Mouse (Mus musculus): ENCODE results near the gene Lrp10. TPM values are rescaled to one million over a fixed set of nuclear protein-coding genes. Genes with fewer than 3 reads are reported as not detected.

The Lrp10 gene
- total RNA-seq, 1 experiment: 20.8 TPM

GRCm38 (mm10) chr14:54439610-54440009 is 24.3 kb upstream of the Lrp10 start:
- H3K27ac ChIP-seq (ENCODE audit: insufficient read depth, low read depth, low read length, poor library complexity, severe bottlenecking): no peak overlapping the region
- in situ Hi-C loops (cut with MboI; ENCODE audit: low sequenced_read_pairs in 2 of 2, unreplicated experiment in 2 of 2): no loop called here

GRCm38 (mm10) chr14:54440538-54440937 is 23.4 kb upstream of the Lrp10 start:
- Histone ChIP-seq H3K9ac (ENCODE audit: insufficient read depth, low read depth, low read length, poor library complexity, severe bottlenecking) (no peak overlapping the region), H3K36me3 (ENCODE audit: control insufficient read depth, insufficient read depth, low read length, poor library complexity, severe bottlenecking) (peaks cover 2% of the 10 kb centered on the region; the same call in 1 of the 2 replicates), H3K4me3 (ENCODE audit: insufficient read depth in 1 of 2, low read depth in 1 of 2, low read length in 2 of 2, poor library complexity in 1 of 2, severe bottlenecking in 1 of 2) (no peak overlapping the region), H3K4me1 (ENCODE audit: control insufficient read depth in 2 of 2, insufficient read depth in 2 of 2, low read length in 2 of 2, poor library complexity in 1 of 2) (peaks cover 9 to 29% of the 10 kb centered on the region in 2 experiments), H3K27ac (ENCODE audit: insufficient read depth, low read depth, low read length, poor library complexity, severe bottlenecking) (no peak overlapping the region), H3K9me3 (ENCODE audit: control insufficient read depth, insufficient read depth, low read depth, low read length) (no peaks in the 10 kb centered on the region)
- in situ Hi-C loops (cut with MboI; ENCODE audit: low sequenced_read_pairs in 2 of 2, unreplicated experiment in 2 of 2): no loop called here
- no peak for DNase-seq (ENCODE audit: low read depth, low spot score)
- TF ChIP-seq HCFC1 (IDR thresholded peaks at IDR 0.05; ENCODE audit: borderline replicate concordance, insufficient read depth, low read length) (no peak), ZNF384 (IDR thresholded peaks at IDR 0.05; ENCODE audit: low read depth, low read length) (no peak), CHD2 (IDR thresholded peaks at IDR 0.05; ENCODE audit: low read depth, low read length) (no peak), MAFK (IDR thresholded peaks at IDR 0.05; ENCODE audit: insufficient read depth, low read depth, low read length) (no peak), ZC3H11A (IDR thresholded peaks at IDR 0.05; ENCODE audit: borderline replicate concordance, low read depth, low read length) (no peak)

More at GRCm38 (mm10) chr14:54439610-54440009, 24.3 kb upstream of the Lrp10 start:
- Histone ChIP-seq H3K4me3 (ENCODE audit: insufficient read depth in 1 of 2, low read depth in 1 of 2, low read length in 2 of 2, poor library complexity in 1 of 2, severe bottlenecking in 1 of 2) (no peak overlapping the region), H3K36me3 (ENCODE audit: control insufficient read depth, insufficient read depth, low read length, poor library complexity, severe bottlenecking) (peaks cover 2% of the 10 kb centered on the region; the same call in 1 of the 2 replicates), H3K4me1 (ENCODE audit: control insufficient read depth in 2 of 2, insufficient read depth in 2 of 2, low read length in 2 of 2, poor library complexity in 1 of 2) (peaks cover 9 to 30% of the 10 kb centered on the region in 2 experiments), H3K9ac (ENCODE audit: insufficient read depth, low read depth, low read length, poor library complexity, severe bottlenecking) (no peak overlapping the region), H3K9me3 (ENCODE audit: control insufficient read depth, insufficient read depth, low read depth, low read length) (no peaks in the 10 kb centered on the region)
- TF ChIP-seq ZC3H11A (IDR thresholded peaks at IDR 0.05; ENCODE audit: borderline replicate concordance, low read depth, low read length): no peak
- no peak for TF ChIP-seq ZNF384 (IDR thresholded peaks at IDR 0.05; ENCODE audit: low read depth, low read length)
- DNase-seq (ENCODE audit: low read depth, low spot score): no peak

DNA sequence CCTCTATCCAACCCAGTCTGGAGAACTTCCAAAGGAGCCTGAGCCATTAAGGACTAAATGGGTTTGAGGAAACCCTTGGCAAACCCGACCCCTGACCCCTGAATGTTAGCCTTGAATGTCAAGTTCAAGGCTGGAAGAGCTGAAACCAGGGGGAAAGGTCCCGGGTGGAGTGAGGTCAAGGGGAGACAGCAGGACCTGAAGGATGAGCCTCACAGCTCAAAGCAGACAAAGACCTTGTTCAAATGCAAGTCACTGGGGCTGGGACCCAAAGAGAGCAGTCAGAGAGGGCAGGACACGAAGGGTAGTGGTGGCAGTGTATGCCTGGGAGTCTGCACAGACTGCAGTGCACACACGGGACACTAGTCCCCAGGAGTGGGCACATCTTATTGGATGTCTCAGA is 22.6 kb upstream of the Lrp10 start:
- H3K4me1 ChIP-seq (ENCODE audit: control insufficient read depth in 2 of 2, insufficient read depth in 2 of 2, low read length in 2 of 2, poor library complexity in 1 of 2): peaks cover 9 to 28% of the 10 kb centered on the region in 2 experiments
- in situ Hi-C loops (cut with MboI; ENCODE audit: low sequenced_read_pairs in 2 of 2, unreplicated experiment in 2 of 2): no loop called here

DNA sequence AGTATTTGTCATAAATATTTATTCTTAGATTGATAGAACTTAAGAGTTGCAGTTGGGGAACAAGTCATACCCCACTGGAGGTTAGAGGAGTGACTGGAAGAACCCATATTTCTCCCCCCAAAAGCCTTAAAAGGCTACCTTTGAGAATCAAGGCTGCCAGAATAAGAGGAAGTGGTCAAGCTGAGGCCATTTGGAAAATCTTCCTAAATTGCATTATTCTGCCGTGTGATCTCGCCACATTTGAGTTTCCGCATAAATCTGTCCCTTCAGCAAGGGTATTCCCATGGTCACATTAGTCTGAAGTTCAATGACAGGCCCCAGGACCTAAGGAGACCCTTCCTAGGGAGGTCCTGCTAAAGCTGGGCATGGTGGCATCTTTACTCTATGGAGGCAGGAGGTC is 21.4 kb upstream of the Lrp10 start:
- Histone ChIP-seq H3K36me3 (ENCODE audit: control insufficient read depth, insufficient read depth, low read length, poor library complexity, severe bottlenecking) (no peaks in the 10 kb centered on the region), H3K4me1 (ENCODE audit: control insufficient read depth in 2 of 2, insufficient read depth in 2 of 2, low read length in 2 of 2, poor library complexity in 1 of 2) (peaks cover 9 to 28% of the 10 kb centered on the region in 2 experiments), H3K27ac (ENCODE audit: insufficient read depth, low read depth, low read length, poor library complexity, severe bottlenecking) (no peak overlapping the region), H3K4me3 (ENCODE audit: insufficient read depth in 1 of 2, low read depth in 1 of 2, low read length in 2 of 2, poor library complexity in 1 of 2, severe bottlenecking in 1 of 2) (no peak overlapping the region), H3K9me3 (ENCODE audit: control insufficient read depth, insufficient read depth, low read depth, low read length) (no peaks in the 10 kb centered on the region), H3K9ac (ENCODE audit: insufficient read depth, low read depth, low read length, poor library complexity, severe bottlenecking) (no peak overlapping the region)
- no peak for DNase-seq (ENCODE audit: low read depth, low spot score)
- TF ChIP-seq CHD2 (IDR thresholded peaks at IDR 0.05; ENCODE audit: low read depth, low read length) (no peak), ZNF384 (IDR thresholded peaks at IDR 0.05; ENCODE audit: low read depth, low read length) (no peak), HCFC1 (IDR thresholded peaks at IDR 0.05; ENCODE audit: borderline replicate concordance, insufficient read depth, low read length) (no peak), MAFK (IDR thresholded peaks at IDR 0.05; ENCODE audit: insufficient read depth, low read depth, low read length) (no peak), ZC3H11A (IDR thresholded peaks at IDR 0.05; ENCODE audit: borderline replicate concordance, low read depth, low read length) (no peak)
- in situ Hi-C loops (cut with MboI; ENCODE audit: low sequenced_read_pairs in 2 of 2, unreplicated experiment in 2 of 2): no loop called here

More for the DNA sequence above, 22.6 kb upstream of the Lrp10 start:
- Histone ChIP-seq H3K4me3 (ENCODE audit: insufficient read depth in 1 of 2, low read depth in 1 of 2, low read length in 2 of 2, poor library complexity in 1 of 2, severe bottlenecking in 1 of 2) (no peak overlapping the region), H3K36me3 (ENCODE audit: control insufficient read depth, insufficient read depth, low read length, poor library complexity, severe bottlenecking) (peaks cover 2% of the 10 kb centered on the region; the same call in 1 of the 2 replicates), H3K9ac (ENCODE audit: insufficient read depth, low read depth, low read length, poor library complexity, severe bottlenecking) (no peak overlapping the region), H3K9me3 (ENCODE audit: control insufficient read depth, insufficient read depth, low read depth, low read length) (no peaks in the 10 kb centered on the region), H3K27ac (ENCODE audit: insufficient read depth, low read depth, low read length, poor library complexity, severe bottlenecking) (no peak overlapping the region)
- TF ChIP-seq ZNF384 (IDR thresholded peaks at IDR 0.05; ENCODE audit: low read depth, low read length) (no peak), ZC3H11A (IDR thresholded peaks at IDR 0.05; ENCODE audit: borderline replicate concordance, low read depth, low read length) (no peak), MAFK (IDR thresholded peaks at IDR 0.05; ENCODE audit: insufficient read depth, low read depth, low read length) (no peak), HCFC1 (IDR thresholded peaks at IDR 0.05; ENCODE audit: borderline replicate concordance, insufficient read depth, low read length) (no peak), CHD2 (IDR thresholded peaks at IDR 0.05; ENCODE audit: low read depth, low read length) (no peak)
- DNase-seq (ENCODE audit: low read depth, low spot score): no peak

GRCm38 (mm10) chr14:54443196-54443595 is 20.7 kb upstream of the Lrp10 start:
- H3K9me3 ChIP-seq (ENCODE audit: control insufficient read depth, insufficient read depth, low read depth, low read length): no peaks in the 10 kb centered on the region
- TF ChIP-seq MAFK (IDR thresholded peaks at IDR 0.05; ENCODE audit: insufficient read depth, low read depth, low read length): peak; percentile 93
- TF ChIP-seq ZNF384 (IDR thresholded peaks at IDR 0.05; ENCODE audit: low read depth, low read length): no peak
- TF ChIP-seq HCFC1 (IDR thresholded peaks at IDR 0.05; ENCODE audit: borderline replicate concordance, insufficient read depth, low read length): no peak
- TF ChIP-seq ZC3H11A (IDR thresholded peaks at IDR 0.05; ENCODE audit: borderline replicate concordance, low read depth, low read length): no peak
- no peak for DNase-seq (ENCODE audit: low read depth, low spot score)
- H3K4me1 ChIP-seq (ENCODE audit: control insufficient read depth in 2 of 2, insufficient read depth in 2 of 2, low read length in 2 of 2, poor library complexity in 1 of 2): peaks cover 9 to 28% of the 10 kb centered on the region in 2 experiments
- H3K27ac ChIP-seq (ENCODE audit: insufficient read depth, low read depth, low read length, poor library complexity, severe bottlenecking): no peak overlapping the region
- no peak overlapping the region; the same call in 1 of the 2 replicates for H3K9ac ChIP-seq (ENCODE audit: insufficient read depth, low read depth, low read length, poor library complexity, severe bottlenecking)
- H3K4me3 ChIP-seq (ENCODE audit: insufficient read depth in 1 of 2, low read depth in 1 of 2, low read length in 2 of 2, poor library complexity in 1 of 2, severe bottlenecking in 1 of 2): peak overlapping the region in 1 of 2 experiments; percentile 30; a peak in 2 of 4 replicates
- no peaks in the 10 kb centered on the region for H3K36me3 ChIP-seq (ENCODE audit: control insufficient read depth, insufficient read depth, low read length, poor library complexity, severe bottlenecking)
- in situ Hi-C loops (cut with MboI; ENCODE audit: low sequenced_read_pairs in 2 of 2, unreplicated experiment in 2 of 2): no loop called here

All from ES-E14 (cell line).